Mouse (Mus musculus) liver, adult 2 months (tissue): Measurements from ENCODE around the gene Pcdh19. TPM values are rescaled to one million over a fixed set of nuclear protein-coding genes. Genes with fewer than 3 reads are reported as not detected.

Source experiments
- DNase-seq: peaks from one replicate; pipeline ENCODE4 v3.0.0-alpha.2; 2011; ENCODE audit warnings: low read depth, low spot score; ENCODE audit errors: extremely low read depth
- H3K27ac ChIP-seq: fragments of 200-500 bp; replicated peaks from 2 replicates; pipeline ENCODE4 v1.5.1; 2012; ENCODE audit warnings: low read depth, mild to moderate bottlenecking, control low read depth, inconsistent platforms, low read length; ENCODE audit not compliant: insufficient read depth
- H3K27me3 ChIP-seq: fragments of 200-500 bp; 2 replicates; pipeline ENCODE4 v1.6.1; 2012; ENCODE audit warnings: mild to moderate bottlenecking, moderate library complexity, low read length, inconsistent platforms; ENCODE audit not compliant: control insufficient read depth, insufficient read depth
- H3K36me3 ChIP-seq: fragments of 200-500 bp; 2 replicates; pipeline ENCODE4 v1.6.1; 2012; ENCODE audit warnings: low read length, inconsistent platforms; ENCODE audit not compliant: control insufficient read depth, insufficient read depth
- H3K4me1 ChIP-seq: fragments of 200-500 bp; 2 replicates; pipeline ENCODE4 v1.6.1; 2011; ENCODE audit warnings: low read length; ENCODE audit not compliant: control insufficient read depth, insufficient read depth
- H3K4me3 ChIP-seq: fragments of 200-500 bp; 2 replicates; pipeline ENCODE4 v1.5.1; 2011; ENCODE audit warnings: low read depth, mild to moderate bottlenecking, control low read depth, low read length, moderate library complexity; ENCODE audit not compliant: insufficient read depth
- H3K79me2 ChIP-seq: fragments of 200-500 bp; 2 replicates; pipeline ENCODE4 v1.6.1; 2012; ENCODE audit warnings: inconsistent platforms, mild to moderate bottlenecking, low read length, moderate library complexity; ENCODE audit not compliant: control insufficient read depth, insufficient read depth
- H3K9ac ChIP-seq: fragments of 200-500 bp; 2 replicates; pipeline ENCODE4 v1.6.1; 2012; ENCODE audit warnings: low read depth, mild to moderate bottlenecking, control low read depth, inconsistent platforms, low read length
- CTCF ChIP-seq: fragments of 200-500 bp; IDR thresholded peaks from 2 replicates; pipeline ENCODE4 v1.5.1; 2011; ENCODE audit warnings: low read depth, low read length, control low read depth
- POLR2A ChIP-seq: fragments of 200-500 bp; IDR thresholded peaks from 2 replicates; pipeline ENCODE4 v1.6.1; 2011; ENCODE audit warnings: low read length, control low read depth; ENCODE audit not compliant: insufficient read depth; ENCODE audit errors: extremely low read depth
- WGBS: fragments of 180-500 bp; shearing (Covaris S2); methylation state at CpG from one replicate; pipeline ENCODE4 v1.1.7; 2018; 5-methylcytosine and 5-hydroxymethylcytosine counted together
- polyA plus RNA-seq: library from polyadenylated mRNA; depleted of rRNA; stranded (reverse); fragments of >200 nt; gene quantifications from 2 replicates; pipeline ENCODE4 v1.2.3, GENCODE M21; 2012
- total RNA-seq: library from RNA; depleted of rRNA; stranded (reverse); fragments of >200 nt; gene quantifications from 2 replicates; pipeline ENCODE4 v1.2.3, GENCODE M21; 2014

Pcdh19 gene
- total and polyA plus RNA-seq, 2 experiments = under 0.01 TPM; not detected in 1

DNA sequence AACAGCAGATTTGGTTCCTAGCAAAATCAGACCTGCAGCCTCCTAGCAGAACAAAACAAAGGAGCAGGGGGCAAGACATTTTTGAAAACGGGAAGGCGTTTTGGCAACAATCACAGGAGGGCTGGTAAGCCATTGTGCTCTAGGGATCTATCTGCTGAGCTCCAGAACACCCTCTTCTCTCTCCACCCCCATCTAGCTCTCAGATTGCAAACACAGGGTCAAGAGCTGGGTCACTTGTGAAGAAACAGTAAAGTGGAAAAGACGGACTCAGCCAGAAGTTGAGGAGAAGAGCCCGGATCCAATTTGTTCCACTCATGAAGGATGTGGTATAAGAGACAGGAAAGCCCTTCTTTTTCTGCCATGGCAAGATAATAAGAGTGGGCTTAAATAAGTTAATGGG is 7.7 kb upstream of the Pcdh19 start:
- WGBS = 16% methylated on average over 4 of the region's 4 CpGs
- TF ChIP-seq POLR2A (no peak), CTCF (no peak)
- Histone ChIP-seq H3K36me3 (no peaks in the 10 kb centered on the region), H3K9ac (no peak overlapping the region), H3K79me2 (no peaks in the 10 kb centered on the region), H3K27ac (no peak overlapping the region), H3K27me3 (no peaks in the 10 kb centered on the region), H3K4me1 (peaks cover 1% of the 10 kb centered on the region; the same call in 1 of the 2 replicates), H3K4me3 (no peak overlapping the region)
- DNase-seq = no peak

DNA sequence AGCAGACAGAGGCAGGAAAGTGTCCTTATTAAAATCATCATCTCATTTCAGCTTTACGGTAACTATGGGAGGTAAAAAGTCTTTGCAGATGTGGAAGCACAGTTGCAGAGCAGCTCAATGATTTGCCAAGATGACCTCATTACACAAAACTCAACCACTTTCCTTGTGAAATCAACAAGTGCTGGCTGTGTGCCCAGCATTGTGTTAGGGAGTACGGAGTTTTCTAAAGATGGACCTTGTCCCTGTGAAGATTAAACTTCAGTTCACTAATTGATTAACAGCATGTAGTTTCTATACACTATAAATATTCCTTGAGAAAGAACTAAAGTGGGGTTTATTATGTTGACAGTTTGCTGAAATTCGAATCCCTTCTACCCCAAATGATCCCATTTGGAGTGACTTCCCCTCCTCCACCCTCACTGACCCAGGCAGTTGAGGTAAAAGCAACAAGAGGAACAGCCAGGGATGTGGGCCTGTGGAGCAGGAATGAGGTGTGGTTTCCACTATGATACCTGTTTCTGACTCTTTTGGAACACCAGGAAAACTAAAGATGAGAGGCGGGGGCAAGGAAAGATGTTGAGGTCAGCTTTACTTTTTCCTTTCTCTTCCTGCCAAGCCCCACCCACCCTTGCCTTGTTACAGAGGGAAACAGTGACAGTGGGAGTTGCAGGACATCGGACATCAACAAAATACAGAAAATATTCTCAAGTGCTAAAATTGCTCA is 4.4 kb upstream of the Pcdh19 start:
- H3K27ac ChIP-seq = no peak overlapping the region

DNA sequence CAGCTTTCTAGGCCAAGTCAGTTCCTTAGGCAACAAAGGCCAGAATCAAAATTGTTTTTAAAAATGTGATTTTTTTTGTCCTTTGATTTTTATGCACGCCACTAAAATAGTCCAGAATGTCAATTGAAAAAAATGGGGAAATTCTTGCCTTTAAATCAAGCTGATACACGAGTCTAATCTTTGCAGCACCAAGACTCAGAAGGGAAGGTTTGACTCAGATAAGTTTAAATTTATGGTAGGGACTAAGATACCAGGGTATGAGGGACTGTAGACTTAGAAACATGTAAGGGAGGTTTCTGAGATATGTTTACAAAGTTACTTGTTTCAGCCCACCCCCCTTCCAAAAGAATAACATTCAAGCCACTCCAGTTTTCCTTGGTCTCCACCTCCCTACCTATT is 3.6 kb upstream of the Pcdh19 start:
- peaks cover 4% of the 10 kb centered on the region; the same call in 1 of the 2 replicates for H3K4me1 ChIP-seq
- TF ChIP-seq CTCF (no peak), POLR2A (no peak)
- WGBS = 38% methylated on average over 2 of the region's 2 CpGs
- no peak overlapping the region for H3K9ac ChIP-seq
- no peak overlapping the region for H3K27ac ChIP-seq
- peaks cover 6% of the 10 kb centered on the region; the same call in 1 of the 2 replicates for H3K27me3 ChIP-seq
- no peaks in the 10 kb centered on the region for H3K36me3 ChIP-seq
- no peak overlapping the region for H3K4me3 ChIP-seq
- DNase-seq = no peak
- H3K79me2 ChIP-seq = no peaks in the 10 kb centered on the region

More for the DNA sequence above, 4.4 kb upstream of the Pcdh19 start:
- TF ChIP-seq CTCF = no peak
- no peak for TF ChIP-seq POLR2A
- H3K36me3 ChIP-seq = no peaks in the 10 kb centered on the region
- peak; percentile 2 for DNase-seq
- H3K79me2 ChIP-seq = no peaks in the 10 kb centered on the region
- 36% methylated on average over 5 of the region's 5 CpGs for WGBS
- H3K4me1 ChIP-seq = peaks cover 4% of the 10 kb centered on the region; the same call in 1 of the 2 replicates
- no peaks in the 10 kb centered on the region for H3K27me3 ChIP-seq
- H3K9ac ChIP-seq = no peak overlapping the region
- H3K4me3 ChIP-seq = no peak overlapping the region

DNA sequence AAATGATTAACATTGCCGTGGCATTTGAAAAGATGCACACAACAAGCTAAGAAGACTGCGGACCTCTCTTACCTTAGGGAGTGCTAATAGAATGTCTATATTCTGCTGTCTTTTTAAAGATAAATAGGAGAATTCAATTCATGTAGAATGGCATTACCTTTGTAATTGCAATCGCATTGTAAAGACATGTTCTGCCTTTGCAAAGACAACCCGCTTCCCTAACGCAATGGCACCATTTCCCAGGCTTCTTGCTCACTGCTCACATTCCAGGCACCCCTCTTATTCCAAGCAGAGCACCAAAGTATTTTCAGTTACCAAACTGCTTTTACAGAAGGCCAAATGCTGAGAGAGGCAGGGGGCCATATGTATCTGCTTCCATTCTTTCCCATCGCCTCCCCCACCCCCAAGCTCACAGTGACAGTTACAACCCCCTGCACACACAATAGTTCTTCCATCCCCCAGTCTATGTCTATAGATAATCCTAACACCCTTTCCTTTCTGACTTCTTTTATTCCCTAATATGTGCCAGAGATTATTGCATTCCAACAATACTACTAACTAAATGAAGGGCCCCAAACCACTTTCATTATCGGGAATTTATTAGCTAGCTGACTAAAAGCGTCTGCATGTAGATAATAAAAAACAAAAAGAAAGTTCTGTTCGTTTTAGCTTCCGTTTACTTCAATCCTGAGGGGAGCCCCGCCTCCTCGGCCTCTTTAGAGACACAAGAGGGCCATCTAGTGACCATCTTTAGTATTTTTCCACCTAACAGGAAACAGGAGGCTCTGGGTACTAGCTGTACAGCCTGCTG is 3.0 kb upstream of the Pcdh19 start:
- H3K27me3 ChIP-seq = peaks cover 7% of the 10 kb centered on the region; the same call in 1 of the 2 replicates
- peaks cover 4% of the 10 kb centered on the region; the same call in 1 of the 2 replicates for H3K4me1 ChIP-seq
- WGBS = under 1% methylated on average over 12 of the region's 12 CpGs
- peak; percentile 30; the same call in 1 of the 2 replicates for TF ChIP-seq CTCF
- TF ChIP-seq POLR2A = no peak
- H3K36me3 ChIP-seq = no peaks in the 10 kb centered on the region
- H3K9ac ChIP-seq = no peak overlapping the region
- no peak overlapping the region for H3K4me3 ChIP-seq
- H3K27ac ChIP-seq = no peak overlapping the region
- H3K79me2 ChIP-seq = no peaks in the 10 kb centered on the region
- DNase-seq = peak; percentile 42

DNA sequence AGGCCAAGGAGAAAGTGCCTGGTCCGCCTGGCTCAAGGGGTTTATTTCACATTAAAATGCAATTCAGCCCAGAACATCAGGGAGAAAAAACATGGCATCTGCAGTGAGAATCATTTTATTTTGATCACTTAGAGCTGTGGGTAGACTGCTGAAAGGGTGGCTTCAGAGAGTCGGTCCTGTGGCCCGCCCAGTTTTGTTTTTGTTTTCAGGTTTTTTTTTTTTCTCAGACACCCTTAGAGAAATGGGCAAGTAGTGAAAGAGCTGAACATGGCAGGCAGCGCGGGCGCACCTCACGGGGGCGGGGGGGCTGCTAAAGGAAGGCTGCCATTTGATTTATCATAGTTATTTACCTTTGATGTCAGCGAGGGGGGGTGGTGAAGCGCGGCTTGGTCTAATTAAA is 2.0 kb upstream of the Pcdh19 start:
- TF ChIP-seq POLR2A = no peak
- TF ChIP-seq CTCF = no peak
- peaks cover 4% of the 10 kb centered on the region; the same call in 1 of the 2 replicates for H3K4me1 ChIP-seq
- H3K4me3 ChIP-seq = no peak overlapping the region
- 3% methylated on average over 11 of the region's 11 CpGs for WGBS
- no peaks in the 10 kb centered on the region for H3K36me3 ChIP-seq
- H3K79me2 ChIP-seq = no peaks in the 10 kb centered on the region
- H3K27ac ChIP-seq = no peak overlapping the region
- H3K27me3 ChIP-seq = peaks cover 10% of the 10 kb centered on the region; the same call in 1 of the 2 replicates
- DNase-seq = no peak
- no peak overlapping the region for H3K9ac ChIP-seq
